Mouse (Mus musculus) lung, adult 2 months (tissue): Measurements from ENCODE around the gene Trmt1l.

Experiments
- CTCF ChIP-seq: fragments of 200-500 bp; IDR thresholded peaks from 2 replicates; pipeline ENCODE4 v1.5.1; 2011; ENCODE audit warnings: mild to moderate bottlenecking, low read length, control low read depth; ENCODE audit not compliant: insufficient read depth
- POLR2A ChIP-seq: fragments of 200-500 bp; IDR thresholded peaks from 2 replicates; pipeline ENCODE4 v1.6.1; 2011; ENCODE audit warnings: low read depth, mild to moderate bottlenecking, control low read depth, low read length, borderline replicate concordance; ENCODE audit errors: extremely low read depth

GRCm38 (mm10) chr1:151427888-151428262, 467 bp upstream of the Trmt1l start:
- TF ChIP-seq CTCF (no peak), POLR2A (no peak)
